Mouse (Mus musculus) thymus, postnatal 0 days (tissue): ENCODE data around the gene Arfip1. TPM values are rescaled to one million over a fixed set of nuclear protein-coding genes. Genes with fewer than 3 reads are reported as not detected.
"Not testable (repeated sequence)": the region's sequence is repeated elsewhere in the genome, so short reads cannot be mapped to it uniquely, and the experiment has no call there.

Source experiments
- DNase-seq: peaks from one replicate; pipeline ENCODE4 v3.0.0-alpha.2; 2015; ENCODE audit warnings: low spot score
- polyA plus RNA-seq: library from polyadenylated mRNA; unstranded; fragments of >200 nt; fragmentation: Nextera tagmentation; extraction: Ambion mirVana; gene quantifications from 2 replicates; pipeline ENCODE4 v1.2.1, GENCODE M21; 2015

Gene Arfip1
- polyA plus RNA-seq, 1 experiment from 2014 or later, result 49.5 TPM

GRCm38 (mm10) chr3:84580716-84581115, 1.7 kb downstream of the Arfip1 start:
- DNase-seq, result no peak

DNA sequence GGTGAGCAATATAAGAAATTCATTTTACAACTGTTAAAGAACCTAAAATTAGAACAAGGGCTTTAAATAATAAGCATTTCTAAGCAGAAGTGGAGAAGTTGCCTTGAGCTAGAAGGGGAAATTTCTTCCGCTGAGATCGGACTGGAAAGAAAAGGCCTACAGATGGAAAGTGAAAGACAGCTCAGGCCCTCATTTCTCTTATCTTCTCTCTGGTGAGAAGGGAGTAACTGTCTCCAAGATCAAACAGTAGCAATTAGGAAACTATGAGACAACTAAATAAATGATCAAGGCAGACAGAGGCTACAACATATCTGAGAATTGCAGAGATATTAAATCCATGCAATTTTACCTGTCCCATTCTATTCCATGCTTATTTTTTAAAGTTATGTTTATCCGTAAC, 11.9 kb downstream of the Arfip1 start:
- DNase-seq, result no peak

DNA sequence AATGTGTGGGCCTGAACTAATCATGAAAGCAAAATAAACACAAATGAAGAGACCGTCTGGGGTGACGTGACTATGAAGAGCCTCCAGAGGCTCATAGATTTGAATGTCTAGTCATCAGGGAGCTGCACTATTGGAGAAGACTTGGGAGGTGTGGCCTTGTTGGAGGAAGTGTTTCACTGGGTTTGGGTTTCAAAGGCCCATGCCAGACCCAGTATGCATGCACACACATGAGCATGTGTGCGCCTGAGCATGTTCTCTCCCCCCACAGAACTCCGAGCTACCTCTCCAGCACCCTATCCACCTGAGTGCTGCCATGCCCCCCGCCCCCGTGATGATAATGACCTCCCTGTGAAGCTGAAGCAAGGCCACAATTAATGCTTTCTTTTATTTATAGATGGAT, 12.8 kb downstream of the Arfip1 start:
- DNase-seq, result no peak

DNA sequence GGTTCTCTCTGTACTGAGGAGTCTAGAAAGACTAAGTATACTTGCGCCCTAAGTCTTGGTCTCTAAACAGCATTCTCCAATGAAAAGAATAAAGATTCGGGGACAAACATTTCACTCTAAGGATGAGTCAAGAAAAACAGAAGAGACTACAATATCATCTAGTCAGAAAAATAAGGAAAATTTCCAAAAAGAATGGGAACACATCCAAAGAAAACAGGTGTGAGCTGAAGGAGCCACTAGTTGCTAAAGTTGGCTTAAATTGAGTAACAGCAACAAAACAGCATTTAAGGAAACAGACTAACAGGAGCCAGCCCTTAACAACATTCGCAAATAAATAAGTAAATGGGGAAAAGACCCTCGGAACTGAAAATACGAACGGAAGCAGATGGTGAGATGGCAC, 13.9 kb downstream of the Arfip1 start:
- no peak for DNase-seq

DNA sequence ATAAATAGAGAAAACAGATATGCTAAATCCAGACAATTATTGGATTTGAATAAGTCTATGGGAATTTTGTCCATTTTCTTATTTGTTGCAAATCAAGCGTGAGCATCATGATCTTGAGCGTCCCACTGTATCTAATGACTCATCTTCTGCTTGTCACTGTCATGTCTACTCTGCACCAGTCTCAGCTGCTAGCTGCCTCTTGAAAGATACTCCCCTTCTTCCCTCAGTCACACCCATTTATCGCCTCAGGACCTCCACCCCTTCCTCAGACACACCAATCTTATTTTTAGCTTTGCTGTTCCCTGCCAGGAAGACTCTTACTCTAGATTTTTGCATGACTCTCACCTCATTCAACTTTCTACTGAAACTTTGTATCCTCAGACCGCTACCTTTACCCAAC, 19.0 kb downstream of the Arfip1 start:
- DNase-seq, result no peak

GRCm38 (mm10) chr3:84562911-84563310, 19.5 kb downstream of the Arfip1 start:
- not testable (repeated sequence) for DNase-seq

GRCm38 (mm10) chr3:84558301-84558700, 24.1 kb downstream of the Arfip1 start:
- DNase-seq, result no peak

GRCm38 (mm10) chr3:84555780-84556179, 26.6 kb downstream of the Arfip1 start:
- DNase-seq, result no peak

DNA sequence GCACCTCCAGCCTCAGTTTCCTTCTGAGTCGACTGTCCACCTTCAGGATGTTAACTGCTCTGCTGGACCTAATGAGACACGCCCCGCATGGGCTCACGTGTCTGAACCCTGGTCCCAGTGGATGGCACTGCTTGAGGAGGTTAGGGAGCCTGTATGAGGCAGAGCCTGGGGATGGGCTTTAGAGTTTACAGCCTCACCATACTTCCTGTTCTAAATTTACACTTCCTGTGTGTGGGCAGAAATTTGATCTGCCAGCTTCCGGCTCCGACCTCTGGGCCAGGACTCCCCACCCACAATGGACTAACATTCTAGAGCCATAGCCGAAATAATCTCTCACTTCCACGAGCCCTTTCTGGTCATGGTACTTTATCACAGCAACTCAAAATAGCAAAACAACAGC, 35.2 kb downstream of the Arfip1 start:
- peak; percentile 41 for DNase-seq

DNA sequence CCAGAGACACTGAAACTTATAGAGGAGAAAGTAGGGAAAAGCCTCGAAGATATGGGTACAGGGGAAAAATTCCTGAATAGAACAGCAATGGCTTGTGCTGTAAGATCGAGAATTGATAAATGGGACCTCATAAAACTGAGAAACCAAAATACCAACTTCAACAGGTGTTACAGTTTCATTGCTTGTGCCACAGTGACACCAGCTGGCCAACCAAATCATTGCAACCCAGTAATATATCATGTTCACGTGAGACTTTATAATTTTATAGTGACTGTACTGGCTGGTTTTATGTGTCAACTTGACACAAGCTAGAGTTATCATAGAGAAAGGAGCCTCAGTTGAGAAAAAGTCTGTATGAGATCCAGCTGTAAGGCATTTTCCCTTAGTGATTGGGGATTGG, 40.0 kb downstream of the Arfip1 start:
- DNase-seq, result peak; percentile 60

GRCm38 (mm10) chr3:84541881-84542280, 40.5 kb downstream of the Arfip1 start:
- no peak for DNase-seq

DNA sequence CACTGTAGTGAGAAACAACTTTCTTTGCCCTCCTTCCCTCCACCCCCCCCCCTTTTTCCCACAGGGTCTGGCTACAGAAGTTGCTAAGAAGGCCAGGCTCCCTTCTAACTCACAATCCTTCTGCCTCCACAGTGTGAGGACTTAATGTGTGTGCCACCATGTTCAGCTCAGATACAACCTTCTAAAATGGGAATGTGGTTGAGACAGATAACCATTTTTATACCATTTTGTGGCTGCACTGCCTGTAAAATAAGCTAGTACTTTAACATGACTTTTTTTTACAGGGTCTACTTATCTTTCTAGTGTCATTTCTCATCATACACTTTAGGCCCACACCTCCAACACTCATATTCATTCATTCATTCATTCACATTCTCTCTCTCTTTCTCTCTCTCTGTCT, 41.8 kb downstream of the Arfip1 start:
- no peak for DNase-seq

GRCm38 (mm10) chr3:84536987-84537386, 45.4 kb downstream of the Arfip1 start:
- no peak for DNase-seq

DNA sequence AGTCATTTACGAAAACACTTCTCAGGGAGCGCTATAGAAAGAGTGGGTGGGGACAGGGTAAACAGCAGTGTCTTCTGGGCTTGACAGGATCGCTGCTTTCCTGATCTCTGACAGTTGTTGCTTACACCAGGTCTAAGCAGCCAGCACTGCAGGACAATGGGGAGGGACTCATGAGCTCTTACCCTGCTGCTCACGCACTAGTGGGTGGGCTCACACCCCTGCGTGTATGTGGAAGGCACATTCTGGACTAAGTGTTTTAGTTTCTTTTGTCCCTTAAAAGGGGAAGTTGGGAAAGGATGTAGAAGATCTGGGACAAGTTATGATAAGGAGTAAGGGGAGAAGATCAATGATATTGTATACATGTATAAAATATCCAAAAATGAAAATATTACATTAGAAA, 49.2 kb downstream of the Arfip1 start:
- DNase-seq, result no peak

GRCm38 (mm10) chr3:84529021-84529420, 53.4 kb downstream of the Arfip1 start:
- no peak for DNase-seq

DNA sequence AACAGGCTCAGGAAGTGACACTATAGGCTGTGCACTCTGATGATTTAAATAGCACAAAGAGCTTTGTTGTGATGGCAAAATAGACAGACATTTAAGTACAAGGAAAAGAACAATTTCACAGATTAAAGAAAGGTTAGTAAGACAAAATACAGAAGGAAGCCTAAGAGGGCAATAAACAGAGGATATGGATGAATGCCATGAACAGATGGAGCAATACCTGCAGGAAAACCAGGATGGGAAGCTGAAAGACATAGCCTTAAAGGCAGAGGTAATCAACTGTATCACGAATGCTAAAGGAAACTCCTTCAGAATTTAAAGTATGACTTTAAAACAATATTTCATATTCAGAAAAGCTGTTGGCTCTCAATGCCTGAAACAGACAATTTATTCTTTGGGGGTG, 57.5 kb downstream of the Arfip1 start:
- no peak for DNase-seq

DNA sequence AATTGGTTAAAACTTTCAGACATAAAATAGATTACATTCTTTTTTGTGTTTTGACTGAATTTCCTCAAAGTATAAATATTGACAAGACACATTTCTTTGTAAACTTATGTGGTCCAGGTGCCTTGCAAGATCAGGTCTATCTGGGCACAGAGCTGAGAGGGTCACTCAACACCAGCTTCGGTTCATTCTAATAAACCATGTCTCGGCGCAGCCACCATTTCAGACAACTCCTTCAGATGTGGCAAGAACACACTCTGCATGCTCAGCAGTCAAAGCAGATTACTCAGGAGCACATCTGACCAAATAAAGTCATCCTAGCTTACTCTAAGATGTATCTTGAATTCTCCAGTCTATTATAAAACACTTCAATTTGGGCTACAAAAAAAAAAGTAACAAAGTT, 66.3 kb downstream of the Arfip1 start:
- DNase-seq, result no peak

DNA sequence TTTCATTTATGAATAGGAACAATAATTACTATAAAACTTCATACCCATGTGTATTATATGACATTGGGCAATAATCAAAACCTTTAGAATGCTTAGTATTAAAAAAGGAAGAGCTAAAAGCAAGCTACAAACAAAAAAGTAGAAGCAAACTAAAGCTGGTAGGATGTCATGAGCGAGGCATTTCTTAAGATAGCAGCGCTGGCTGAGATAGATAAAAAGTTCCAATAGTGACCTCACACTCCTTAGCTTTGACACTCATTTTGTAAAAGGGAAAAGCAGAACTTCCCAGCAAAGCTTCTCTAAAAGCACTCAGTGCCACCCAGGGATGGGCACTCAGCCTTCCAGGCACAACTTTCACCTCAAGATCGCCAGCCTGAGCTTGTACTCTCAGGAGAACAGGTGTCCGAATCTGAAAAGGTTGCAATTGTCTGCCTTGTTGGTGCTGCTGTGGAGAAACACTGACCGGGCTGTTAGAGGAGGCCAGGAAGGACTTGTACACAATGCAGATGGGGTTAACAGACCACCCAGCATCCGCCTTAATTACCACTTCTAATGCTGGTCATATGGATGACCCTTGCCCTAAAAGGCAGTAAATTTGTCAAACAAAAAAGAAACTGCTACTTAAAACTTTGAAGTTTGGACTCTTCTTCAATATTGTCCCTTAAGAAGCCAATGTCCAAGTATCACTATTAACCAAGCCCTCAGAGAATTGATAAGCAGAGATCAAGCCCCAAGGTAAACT, 69.5 kb downstream of the Arfip1 start:
- no peak for DNase-seq

GRCm38 (mm10) chr3:84505193-84505592, 77.2 kb downstream of the Arfip1 start:
- no peak for DNase-seq

DNA sequence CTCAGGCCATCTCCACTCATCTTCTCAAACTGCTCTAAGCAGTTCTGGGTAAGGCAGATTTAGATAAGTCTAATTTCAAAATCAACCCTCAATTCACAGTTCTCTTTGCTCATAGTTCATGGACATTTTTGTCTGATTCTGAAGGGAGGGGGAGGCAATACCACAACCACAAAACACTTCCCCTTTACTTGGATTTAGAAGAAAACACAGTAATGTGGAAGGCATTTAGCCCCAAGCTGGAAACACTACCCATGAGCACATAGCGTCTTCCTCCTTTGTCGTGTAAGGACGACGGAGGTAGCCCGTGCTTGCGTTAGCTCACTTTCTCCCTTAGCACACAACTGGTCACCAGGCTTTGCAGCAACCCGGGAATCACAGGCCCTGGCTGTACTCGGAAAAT, 78.1 kb downstream of the Arfip1 start:
- DNase-seq, result no peak

DNA sequence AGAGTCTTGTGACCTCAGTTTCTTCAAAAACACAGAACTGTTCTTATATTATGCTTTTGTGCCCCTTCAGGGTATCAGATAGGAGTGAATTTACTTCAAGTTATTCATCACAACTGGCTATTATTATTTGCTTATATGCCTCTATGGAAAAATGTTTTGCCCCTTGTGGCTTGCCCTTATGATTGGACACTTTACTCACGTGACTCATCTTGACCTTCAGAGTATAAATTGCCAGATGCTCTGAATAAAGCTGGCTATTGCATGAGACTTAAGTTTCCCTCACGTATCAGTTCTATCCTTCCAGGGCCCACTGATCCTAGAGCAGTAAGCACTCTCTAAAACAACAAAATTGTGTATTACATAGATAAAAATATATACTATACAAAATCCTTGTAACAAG, 80.3 kb downstream of the Arfip1 start:
- no peak for DNase-seq

DNA sequence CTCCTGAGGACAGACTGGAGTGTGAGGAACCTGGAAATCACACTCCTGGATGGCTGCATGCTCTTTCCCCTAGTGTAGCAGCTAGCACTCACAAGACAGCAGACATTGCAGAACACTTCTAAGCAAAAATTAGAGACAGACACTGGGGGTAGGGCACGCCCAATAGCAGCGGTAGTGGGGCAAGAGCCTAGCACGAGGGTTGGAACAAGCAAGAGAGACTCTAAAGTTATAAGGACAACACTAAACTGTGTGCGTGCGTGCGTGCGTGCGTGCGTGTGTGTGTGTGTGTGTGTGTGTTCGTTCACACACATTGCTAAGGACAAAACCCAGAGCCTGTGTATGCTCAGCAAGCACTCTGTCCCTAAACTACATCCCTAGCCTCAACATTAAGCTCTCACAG, 81.9 kb downstream of the Arfip1 start:
- no peak for DNase-seq

DNA sequence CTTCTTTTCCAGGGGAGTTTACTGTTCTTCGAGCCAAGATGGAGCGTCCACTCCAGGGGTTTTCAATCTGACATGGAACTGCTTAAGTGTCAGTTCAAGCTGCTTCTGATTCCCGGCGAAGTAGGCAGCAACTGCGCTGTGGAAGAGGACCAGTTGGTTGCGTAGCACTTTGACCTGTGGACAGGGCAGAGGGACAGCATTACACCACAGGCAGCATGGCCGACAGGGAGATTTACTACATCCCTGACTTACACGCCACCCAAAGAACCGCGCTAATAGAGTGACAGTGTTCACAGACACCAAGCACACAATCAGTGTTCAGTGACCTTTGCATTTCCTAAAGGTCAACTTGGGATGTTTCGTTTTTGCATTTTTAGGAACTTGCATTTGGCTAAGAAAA, 84.7 kb downstream of the Arfip1 start:
- no peak for DNase-seq

DNA sequence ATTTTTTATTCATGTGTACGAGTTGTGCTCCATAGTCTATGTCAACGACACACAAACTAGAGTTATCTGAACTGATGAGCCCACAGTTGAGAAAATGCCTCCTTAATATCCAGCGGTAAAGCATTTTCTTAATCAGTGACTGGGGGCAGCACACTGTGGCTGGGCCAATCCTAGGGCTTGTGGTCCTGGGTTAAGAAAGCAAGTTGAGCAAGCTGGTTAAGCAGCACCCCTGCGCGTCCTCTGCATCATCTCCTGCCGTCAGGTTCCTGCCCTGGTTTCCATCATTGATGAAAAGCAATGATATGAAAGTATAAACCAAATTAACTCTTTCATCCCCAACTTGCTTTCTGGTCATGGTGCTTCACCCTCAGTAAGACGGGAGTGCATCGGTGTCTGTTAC, 89.8 kb downstream of the Arfip1 start:
- no peak for DNase-seq
